Mouse (Mus musculus): Measurements from ENCODE around the gene Smco2.

The Smco2 gene

DNA sequence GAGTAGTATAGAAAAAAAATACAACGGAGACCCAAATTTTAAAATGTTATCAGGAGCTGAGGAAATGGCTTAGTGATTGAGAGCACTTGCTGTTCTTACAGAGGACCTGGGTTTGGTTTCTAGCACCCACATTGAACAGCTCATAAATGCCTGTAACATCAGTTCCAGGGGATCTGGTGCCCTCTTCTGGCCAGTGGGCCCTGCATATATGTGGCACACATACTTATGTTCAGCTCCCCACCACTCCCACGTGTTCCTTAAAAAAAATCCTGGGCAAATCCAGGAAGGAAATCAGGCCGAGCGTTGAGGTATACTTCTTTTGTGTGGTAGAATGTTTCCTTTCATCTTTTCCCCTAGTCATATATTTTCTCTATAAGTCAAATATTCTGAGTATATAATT is 52.0 kb downstream of the Smco2 start:
- no peak for DNase-seq (ENCODE audit: low spot score in 2 of 2)

DNA sequence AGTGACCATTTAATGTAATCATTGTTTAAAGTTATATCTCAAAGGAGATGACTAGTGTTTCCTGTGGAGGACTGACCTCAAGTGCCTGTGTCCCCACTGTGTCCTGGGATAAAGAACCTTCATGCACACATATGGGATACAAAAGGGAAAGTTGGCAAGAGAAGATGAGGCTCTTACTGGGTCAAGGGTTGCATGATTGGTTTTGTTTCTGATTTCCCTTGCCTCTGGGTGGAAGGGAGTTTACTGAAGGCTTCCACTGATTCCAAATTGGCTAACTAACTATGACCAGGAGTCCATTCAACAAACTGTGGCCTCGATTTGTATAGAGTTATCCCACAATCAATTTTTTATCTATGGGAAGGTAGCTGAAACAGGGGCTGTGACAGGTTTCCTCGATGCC is 53.7 kb downstream of the Smco2 start:
- no peak for DNase-seq (ENCODE audit: low spot score in 2 of 2)

DNA sequence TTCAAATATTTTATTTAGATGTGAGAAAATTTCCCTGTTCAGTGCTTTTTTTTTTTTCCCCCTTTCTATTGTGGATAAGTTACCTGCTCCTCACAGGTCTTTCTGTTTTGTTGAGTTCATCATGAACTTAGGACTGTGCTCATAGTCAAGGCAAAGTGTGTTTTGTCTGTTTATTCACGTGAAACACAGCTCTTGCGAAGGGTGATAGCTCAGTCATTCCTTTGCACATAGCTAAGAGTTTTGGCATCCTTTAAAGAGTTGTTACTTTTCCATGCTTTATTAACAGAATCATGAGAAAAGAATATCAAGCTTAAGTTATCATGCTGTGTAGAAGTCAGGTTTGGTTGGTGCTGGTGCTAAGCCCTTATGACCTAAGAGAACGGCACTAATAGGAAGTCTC is 54.8 kb downstream of the Smco2 start:
- DNase-seq (ENCODE audit: low spot score in 2 of 2) = no peak

DNA sequence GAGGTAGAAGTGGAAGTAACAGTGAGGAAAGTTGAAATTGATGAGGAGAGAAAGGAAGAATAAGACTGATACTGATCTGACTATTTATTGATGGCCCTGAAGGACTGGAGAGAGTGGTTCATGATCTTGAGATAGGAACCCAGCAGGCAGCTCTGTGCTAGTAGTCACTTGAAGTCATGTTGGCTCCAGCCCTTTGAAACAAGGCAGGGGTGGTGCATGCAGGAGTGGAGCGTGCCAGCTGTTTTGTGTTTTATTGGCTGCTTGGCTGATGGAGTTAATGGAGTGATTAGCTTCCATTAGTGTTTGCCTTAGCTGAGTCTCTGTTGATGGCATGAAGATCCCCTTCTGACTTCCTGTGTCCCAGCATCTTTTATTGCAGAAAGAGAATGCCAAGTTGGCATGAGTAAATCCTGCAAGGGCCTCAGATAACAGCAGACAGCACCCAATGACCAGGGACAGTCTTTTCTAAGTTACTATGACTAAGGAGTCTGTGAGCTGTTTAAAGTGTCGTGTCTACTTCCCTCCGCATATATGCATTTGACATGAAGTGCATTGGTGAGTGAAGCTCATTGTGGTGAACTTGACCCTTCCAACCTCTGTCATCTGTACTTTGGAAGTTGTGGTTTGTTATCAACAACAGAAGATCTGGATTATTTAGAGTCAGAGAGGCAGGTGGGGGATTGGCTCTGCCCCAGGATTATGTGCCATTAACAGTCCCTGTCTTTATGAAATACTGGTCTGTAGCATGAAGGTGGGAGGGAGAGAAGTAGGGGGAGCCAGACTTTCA is 56.3 kb downstream of the Smco2 start:
- no peak for DNase-seq (ENCODE audit: low spot score in 2 of 2)

DNA sequence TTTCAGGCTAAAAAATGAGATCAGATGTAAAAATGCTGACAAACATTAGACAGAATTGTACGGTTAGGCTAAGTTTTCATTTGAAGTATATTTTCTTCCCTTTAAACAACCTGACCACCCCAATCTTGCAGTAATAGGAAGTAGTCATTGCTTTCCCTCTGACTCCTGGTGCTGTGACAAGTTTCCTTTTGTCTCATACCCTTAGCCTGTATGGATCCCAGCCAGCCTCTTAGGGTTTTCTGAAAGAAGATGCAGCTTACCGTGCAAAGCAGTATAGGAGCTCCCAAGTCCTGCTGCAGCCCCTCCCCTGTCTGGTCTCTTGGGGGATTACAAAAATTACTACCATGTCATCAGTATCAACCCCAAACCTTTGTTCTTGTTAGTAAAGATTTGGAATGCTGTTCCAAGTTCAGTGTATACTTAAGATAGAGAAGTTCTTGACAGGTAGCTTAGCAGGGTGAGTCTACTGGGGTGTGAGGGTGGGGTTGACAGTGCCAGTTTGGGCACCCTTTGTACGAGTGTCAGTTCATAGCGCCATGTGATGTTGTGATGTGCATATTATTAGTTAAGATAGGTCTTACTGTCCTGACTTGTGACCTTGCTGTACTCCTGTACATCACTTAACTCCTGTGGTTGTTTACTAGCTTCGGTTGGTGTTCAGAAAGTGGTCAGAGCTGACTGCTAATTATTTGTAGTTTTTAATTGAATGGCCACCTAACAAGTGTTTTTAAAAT is 57.3 kb downstream of the Smco2 start:
- no peak for DNase-seq (ENCODE audit: low spot score in 2 of 2)

DNA sequence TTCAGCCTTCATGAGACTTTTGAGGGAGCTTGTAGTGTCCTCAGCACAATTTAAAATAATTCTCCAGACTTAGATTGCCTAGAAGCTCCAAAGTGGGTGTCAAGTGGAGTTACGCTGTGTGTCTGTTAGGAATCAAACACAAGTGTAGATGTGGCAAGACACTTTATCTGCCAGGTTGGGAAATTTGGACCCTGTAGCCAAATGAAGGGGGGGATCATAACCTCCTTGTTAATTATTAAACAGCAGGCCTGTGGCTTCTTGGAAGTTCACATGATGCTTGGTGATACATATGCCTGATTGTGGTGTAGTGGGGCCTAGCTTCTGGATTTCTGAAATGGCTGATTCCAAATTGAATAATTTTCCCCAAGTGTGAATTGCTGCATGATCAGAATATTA is 57.9 kb downstream of the Smco2 start:
- no peak for DNase-seq (ENCODE audit: low spot score in 2 of 2)

DNA sequence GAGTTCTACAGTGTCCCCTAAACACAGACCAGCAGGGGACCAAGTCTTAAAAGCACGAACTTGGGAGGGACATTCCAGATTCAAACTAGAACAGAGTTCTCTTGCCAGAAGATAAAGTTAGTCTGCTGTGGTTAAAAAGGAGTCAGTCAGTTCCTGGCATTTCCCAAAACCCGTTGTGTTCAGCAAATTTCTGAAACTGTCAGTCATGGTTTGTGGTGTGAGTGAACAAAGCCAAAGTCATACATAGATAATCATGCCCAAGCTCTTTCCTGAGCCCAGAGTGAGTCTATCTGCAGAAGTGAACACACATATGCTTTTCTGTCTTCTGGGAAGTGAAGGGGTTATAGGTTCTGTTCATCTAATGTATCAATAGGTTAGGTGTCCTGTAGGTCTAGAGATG is 58.9 kb downstream of the Smco2 start:
- DNase-seq (ENCODE audit: low spot score in 2 of 2) = no peak

DNA sequence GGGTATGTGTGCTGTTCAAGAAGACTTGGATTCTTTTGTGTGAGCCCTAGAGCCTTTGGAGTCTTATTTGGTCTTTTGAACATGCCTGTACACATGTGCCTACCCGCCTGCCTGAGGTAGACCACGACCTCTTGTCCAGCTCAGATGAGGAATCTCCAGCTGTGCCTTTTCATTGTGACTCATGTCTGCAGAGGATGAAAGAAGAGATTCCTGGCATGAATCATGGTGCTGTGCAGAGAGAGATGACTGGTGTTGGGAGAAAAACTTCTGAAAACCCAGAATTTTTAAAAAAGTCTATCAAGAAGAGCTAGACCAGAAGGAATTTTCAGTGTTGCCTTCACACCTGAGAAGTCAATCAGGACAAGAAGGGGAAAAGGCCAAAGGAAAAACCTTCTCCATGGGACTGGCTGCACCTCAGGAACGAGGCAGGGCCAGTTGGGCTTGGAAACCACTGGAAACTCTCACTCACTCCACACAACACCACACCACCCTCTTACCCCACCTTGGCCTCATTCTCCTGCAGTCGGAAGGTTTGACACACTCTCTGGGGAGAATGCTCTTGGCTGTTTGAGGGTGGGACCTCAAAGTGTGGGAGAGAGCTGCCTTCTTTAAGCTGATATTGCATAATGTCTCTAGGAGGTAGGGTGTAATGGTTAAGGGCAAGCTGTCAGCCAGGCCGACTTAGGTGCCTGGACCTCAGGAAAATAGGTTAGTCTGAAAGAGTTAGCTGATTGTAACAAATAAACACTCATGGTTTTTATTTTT is 60.0 kb downstream of the Smco2 start:
- no peak for DNase-seq (ENCODE audit: low spot score in 2 of 2)

DNA sequence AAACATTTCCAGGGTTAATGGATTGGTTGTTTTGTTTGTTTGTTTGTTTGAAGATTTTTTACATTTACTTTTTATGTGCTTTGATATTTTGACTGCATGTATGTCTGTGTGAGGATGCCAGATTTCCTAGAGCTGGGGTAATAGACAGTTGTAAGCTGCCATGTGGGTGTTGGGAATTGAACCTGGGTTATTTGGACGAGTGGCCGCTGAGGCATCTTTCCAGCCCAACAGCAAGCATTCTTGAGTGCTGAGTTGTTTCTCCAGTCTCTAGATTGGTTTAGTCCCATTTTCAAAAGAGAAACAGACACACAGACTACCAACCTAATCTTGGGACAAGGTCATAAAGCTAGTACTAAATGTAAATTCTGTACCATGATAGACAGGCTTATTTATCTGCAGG is 60.9 kb downstream of the Smco2 start:
- no peak for DNase-seq (ENCODE audit: low spot score in 2 of 2)

DNA sequence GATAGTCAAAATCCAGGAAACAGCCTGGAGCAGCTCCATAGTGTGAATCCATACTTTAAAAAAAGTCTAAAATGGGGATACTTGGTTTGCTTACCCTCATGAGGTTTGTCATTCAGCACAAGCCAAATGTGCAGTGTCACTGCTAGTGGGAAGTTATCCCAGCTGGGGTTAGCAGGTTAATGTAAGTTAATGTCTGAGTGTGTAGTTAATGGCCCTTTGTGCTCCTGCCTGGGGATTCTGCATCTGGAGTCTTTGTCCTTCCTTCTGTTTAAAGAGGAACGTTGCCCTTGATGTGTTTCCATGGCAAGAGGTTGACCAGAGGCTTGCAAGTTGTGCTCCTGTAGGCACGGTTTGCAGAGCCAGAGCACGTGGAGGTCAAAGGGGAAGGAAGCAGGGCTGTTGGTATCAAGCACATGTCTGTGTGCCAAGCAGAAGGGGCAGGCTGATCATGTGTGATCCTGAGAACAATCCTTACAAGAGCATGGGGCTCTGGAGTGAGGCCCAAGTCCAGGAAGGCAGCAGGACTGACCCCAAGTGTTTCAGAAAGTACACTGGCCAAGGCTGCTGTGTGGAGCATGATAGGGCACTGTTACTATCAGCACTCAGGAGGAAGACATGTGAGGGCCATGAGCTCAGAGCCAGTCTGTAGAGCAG is 63.1 kb downstream of the Smco2 start:
- DNase-seq (ENCODE audit: low spot score in 2 of 2) = no peak

DNA sequence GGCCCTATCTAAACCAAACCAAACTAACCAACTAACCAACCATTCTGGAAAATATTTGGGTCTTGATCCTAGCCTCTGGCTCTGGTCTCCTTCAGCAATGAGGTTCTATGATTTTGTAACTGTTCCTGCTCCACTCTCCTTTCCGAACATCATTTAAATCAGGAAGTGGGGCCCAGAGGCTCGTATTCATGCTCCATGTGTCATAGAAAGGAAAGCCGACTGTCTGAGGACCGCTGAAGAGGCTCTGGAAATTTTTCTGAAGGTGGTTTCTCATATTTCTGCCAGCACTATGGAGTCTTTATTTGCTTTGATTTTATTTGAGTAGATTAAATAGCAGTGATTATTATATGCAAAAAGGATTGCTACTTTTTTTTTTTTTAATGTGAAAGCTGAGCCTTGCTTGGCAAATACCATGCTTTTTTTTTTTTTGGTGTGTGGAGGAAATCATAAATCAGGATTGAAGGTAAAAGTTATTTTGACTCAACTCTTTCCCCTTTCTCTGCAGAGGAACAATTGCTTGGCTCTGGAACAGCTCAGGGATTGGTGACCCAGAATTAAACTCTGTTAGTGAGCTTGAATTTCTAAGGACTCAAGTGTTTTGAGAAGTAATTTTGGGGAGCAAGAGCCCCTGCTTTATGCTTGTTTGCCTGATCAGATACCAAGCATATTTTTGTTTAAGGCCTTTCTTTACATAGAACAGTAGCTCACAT is 63.7 kb downstream of the Smco2 start:
- DNase-seq (ENCODE audit: low spot score in 2 of 2) = no peak

DNA sequence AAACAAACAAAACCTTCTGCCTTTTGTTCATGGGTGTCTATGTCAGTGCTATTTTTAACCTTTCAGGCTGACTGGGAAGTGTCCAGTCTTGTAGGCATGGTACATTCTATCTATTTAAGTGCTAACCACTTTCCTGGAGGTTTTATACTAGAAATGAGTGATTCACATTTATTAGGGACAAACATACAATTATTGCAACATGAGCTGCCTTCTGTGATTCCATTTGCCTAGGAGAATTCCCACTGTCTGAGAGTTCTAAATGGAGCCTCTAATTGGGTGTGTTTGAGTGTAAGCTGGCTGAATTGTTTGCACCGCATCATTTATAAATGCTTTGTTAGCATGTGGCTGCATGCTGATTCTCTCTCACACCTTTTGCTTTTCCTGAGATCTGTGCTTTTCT is 65.9 kb downstream of the Smco2 start:
- DNase-seq (ENCODE audit: low spot score in 2 of 2) = no peak

DNA sequence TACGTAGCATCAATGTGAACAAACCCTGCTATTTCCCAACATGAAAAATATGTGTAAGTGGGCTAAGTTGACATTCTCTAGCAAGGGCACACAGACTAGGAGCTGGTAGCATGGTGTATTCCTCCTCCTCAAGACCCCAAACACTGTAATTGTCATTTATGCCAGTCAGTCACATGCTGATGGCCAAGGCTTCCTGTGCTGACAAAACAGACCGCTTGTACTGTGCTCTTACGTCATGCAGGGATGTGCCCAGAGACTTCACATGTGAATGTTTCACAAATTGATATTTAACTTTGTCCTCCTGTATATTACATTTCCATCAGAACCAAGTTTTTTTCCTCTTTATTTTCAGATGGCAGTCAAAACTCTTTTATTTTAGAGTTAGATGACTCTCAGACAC is 67.5 kb downstream of the Smco2 start:
- no peak for DNase-seq (ENCODE audit: low spot score in 2 of 2)

DNA sequence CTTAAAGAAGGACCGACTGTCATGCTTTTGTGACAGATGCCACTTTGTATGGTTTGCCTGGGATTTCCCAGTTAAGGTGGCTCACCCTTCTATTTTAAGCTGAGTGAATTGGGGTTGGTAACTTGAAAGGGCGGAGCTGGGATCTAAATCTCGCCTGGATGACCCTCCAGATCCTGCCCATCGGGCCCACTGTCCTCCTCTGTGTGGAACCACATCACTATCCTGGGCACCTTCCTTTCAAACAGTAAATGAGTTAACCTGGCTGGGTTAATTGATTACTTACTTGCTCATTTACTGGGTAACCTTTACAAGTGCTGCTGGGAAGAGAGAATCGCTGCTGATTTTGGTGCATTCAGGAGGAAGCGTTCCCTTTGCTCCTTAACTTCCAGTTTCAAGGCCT is 68.4 kb downstream of the Smco2 start:
- DNase-seq (ENCODE audit: low spot score in 2 of 2) = no peak

All from urinary bladder, adult 18-20 months (tissue).